Mouse (Mus musculus): ENCODE results near the gene Sla2. TPM values are rescaled to one million over a fixed set of nuclear protein-coding genes. Genes with fewer than 3 reads are reported as not detected.
"Not testable (repeated sequence)": the region's sequence is repeated elsewhere in the genome, so short reads cannot be mapped to it uniquely, and the experiment has no call there.

The Sla2 gene
- total RNA-seq, 1 experiment from 2014 or later: 15.8 TPM

DNA sequence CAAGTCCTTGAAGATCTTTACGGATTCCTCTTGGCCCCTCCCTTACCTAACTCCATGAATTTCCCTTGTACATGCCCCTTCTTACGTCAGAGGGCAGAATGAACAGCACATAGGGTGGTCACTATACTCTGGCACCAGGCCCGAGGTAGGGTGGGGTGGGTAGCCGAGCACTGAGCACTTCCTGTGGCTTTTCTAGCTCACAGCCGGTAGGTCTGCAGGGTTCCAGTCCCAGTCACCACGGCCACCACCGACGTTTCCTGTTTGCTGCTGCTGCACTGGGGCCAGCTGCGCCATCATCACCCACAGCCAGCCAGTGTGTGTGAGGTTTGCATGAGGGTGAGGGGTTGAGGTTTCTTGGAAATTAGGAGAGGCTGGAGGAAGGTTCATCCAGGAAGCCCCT, 9.3 kb downstream of the Sla2 start:
- ATAC-seq (replicated peaks; ENCODE audit: insufficient number of reproducible peaks, low FRiP score, low TSS enrichment, poor library complexity, severe bottlenecking): peak; percentile 63; the same call in 1 of the 2 replicates

- no peak for ATAC-seq (replicated peaks; ENCODE audit: insufficient number of reproducible peaks, low FRiP score, low TSS enrichment, poor library complexity, severe bottlenecking)
Observed at GRCm38 (mm10) chr2:156874760-156875510, 12.1 kb downstream of the Sla2 start.

DNA sequence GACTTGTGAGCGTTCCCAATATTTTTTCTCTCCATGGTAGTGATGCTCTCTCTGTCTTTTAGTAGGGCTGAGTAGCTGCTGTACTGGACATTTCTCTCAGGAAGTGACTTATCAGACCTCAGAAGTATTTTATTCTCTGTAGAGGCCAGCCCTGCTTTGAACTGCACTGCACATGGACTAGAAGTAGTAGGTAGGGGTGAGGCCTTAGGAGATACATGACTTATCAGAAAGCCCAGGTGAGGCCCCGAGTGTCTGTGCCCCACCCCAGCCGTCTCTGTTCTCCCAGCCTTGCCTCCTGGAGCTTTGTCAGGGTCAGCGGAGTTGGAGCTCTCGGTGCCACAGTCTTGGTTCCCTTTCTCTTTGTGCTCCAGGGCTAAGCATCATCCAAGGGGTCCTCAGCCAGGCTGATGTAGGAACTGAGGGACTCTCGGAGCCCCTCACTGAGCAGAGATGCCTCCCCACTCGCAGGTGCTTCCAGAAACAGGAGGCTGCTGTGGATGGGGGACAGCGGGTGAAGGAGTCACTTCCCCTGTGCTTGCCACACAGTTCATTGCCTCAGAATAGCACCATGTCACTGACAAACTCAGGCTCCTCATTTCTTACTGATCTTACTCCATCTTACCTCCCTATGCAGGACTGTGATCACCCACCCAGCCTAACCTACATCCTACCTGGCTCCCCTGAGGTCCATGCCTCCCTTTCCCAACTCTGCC, 12.8 kb downstream of the Sla2 start:
- no peak for ATAC-seq (replicated peaks; ENCODE audit: insufficient number of reproducible peaks, low FRiP score, low TSS enrichment, poor library complexity, severe bottlenecking)

DNA sequence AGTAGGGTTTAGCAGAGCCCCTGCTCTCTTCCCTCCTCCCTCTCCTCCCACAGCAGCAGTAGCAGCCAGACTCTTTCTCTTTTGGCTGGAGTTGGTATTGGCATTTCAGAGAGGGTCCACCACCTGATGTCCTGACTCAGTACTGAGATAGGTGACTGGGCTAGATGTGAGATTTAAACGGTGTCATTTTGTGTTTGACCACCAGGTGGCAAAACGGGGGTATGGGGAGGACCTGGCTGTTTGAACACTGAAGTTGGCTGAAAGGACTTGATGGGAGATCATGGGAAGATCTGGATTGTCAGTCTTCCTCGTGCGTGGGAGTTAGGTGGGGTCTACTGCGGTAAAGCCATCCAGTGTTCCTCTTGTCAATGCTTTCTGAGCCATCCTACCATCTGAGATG, 13.4 kb downstream of the Sla2 start:
- ATAC-seq (replicated peaks; ENCODE audit: insufficient number of reproducible peaks, low FRiP score, low TSS enrichment, poor library complexity, severe bottlenecking): 0 out of 2 replicates have a peak, but pooled peaks have one; percentile 49

GRCm38 (mm10) chr2:156870519-156870918, 16.5 kb downstream of the Sla2 start:
- ATAC-seq (replicated peaks; ENCODE audit: insufficient number of reproducible peaks, low FRiP score, low TSS enrichment, poor library complexity, severe bottlenecking): no peak

- ATAC-seq (replicated peaks; ENCODE audit: insufficient number of reproducible peaks, low FRiP score, low TSS enrichment, poor library complexity, severe bottlenecking): no peak
Observed at GRCm38 (mm10) chr2:156869554-156869953, 17.4 kb downstream of the Sla2 start.

DNA sequence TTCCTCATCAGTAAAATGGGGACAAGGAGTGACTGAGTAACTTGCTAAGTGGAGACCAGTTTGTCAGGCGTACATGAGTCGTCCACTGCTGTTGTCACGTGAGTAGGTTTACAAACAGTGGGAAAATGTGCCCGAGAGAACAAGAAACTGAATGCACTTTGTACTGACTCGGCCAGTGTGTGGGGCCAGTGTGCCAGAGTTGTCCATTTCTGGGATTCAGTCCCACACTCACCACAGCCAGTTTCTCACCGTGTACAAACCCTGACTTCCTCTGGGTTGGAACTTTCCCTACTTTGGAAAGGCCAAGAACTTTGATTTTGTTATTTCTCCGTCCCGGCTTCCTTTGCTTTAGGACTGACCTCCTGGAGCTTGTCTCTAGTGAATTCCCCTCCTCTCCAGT, 18.0 kb downstream of the Sla2 start:
- no peak for ATAC-seq (replicated peaks; ENCODE audit: insufficient number of reproducible peaks, low FRiP score, low TSS enrichment, poor library complexity, severe bottlenecking)

- no peak for ATAC-seq (replicated peaks; ENCODE audit: insufficient number of reproducible peaks, low FRiP score, low TSS enrichment, poor library complexity, severe bottlenecking)
Observed at GRCm38 (mm10) chr2:156864481-156864880, 22.5 kb downstream of the Sla2 start.

- ATAC-seq (replicated peaks; ENCODE audit: insufficient number of reproducible peaks, low FRiP score, low TSS enrichment, poor library complexity, severe bottlenecking): peak; percentile 86
Observed at GRCm38 (mm10) chr2:156863487-156864160, 23.4 kb downstream of the Sla2 start.

GRCm38 (mm10) chr2:156862772-156863486, 24.1 kb downstream of the Sla2 start, which contains the start of gene Rab5if:
Gene Rab5if (plus strand): TSS chr2:156863128.
- peak; percentile 86 for ATAC-seq (replicated peaks; ENCODE audit: insufficient number of reproducible peaks, low FRiP score, low TSS enrichment, poor library complexity, severe bottlenecking)

GRCm38 (mm10) chr2:156862041-156862717, 24.8 kb downstream of the Sla2 start:
- no peak for ATAC-seq (replicated peaks; ENCODE audit: insufficient number of reproducible peaks, low FRiP score, low TSS enrichment, poor library complexity, severe bottlenecking)

DNA sequence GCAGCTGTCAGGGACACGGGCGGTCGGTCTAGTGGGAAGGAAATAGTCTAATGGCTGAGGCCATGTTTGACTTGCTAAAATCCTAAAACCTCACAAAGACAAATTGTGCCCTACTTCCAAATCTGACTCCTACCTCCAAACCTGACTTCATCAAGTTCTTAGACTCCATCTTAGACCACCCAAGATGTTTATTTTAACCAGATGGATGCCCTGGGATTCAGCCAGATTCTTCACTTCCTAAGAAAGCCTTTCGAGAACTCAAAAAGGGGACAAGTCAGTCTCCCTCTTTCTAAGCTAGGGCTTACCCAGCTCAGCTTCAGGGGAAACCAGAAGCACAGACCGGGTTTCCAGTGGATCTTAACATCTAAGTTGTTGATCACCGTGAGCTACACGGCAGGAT, 28.3 kb downstream of the Sla2 start:
- no peak for ATAC-seq (replicated peaks; ENCODE audit: insufficient number of reproducible peaks, low FRiP score, low TSS enrichment, poor library complexity, severe bottlenecking)

DNA sequence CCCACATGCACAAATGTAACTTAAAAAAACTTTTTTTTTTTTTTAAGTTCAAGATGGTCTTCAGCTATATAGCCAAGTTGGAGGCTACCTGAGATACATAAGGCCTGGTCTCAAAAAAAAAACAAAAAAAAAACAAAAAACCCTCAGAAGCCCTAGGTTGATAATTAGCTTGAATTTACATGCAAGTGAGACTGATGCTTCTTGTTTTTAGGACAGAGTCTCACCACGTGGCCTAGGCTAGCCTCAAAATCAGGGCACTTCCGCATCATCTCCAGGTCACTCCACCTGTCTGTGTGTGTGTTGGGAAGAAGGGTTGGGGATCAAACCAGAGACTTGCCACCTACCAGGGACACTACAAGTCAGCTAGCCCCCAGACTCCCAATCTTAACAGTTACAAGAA, 29.2 kb downstream of the Sla2 start, which contains the start of gene 4930518I15Rik:
4930518I15Rik (minus strand) TSS at position 112 of the 400 bp plus-strand sequence.
- ATAC-seq (replicated peaks; ENCODE audit: insufficient number of reproducible peaks, low FRiP score, low TSS enrichment, poor library complexity, severe bottlenecking): no peak

- ATAC-seq (replicated peaks; ENCODE audit: insufficient number of reproducible peaks, low FRiP score, low TSS enrichment, poor library complexity, severe bottlenecking): peak; percentile 74
Observed at GRCm38 (mm10) chr2:156857385-156857791, 29.6 kb downstream of the Sla2 start.

GRCm38 (mm10) chr2:156856311-156856710, 30.7 kb downstream of the Sla2 start:
- ATAC-seq (replicated peaks; ENCODE audit: insufficient number of reproducible peaks, low FRiP score, low TSS enrichment, poor library complexity, severe bottlenecking): no peak

GRCm38 (mm10) chr2:156853999-156854771, 32.8 kb downstream of the Sla2 start:
- ATAC-seq (replicated peaks; ENCODE audit: insufficient number of reproducible peaks, low FRiP score, low TSS enrichment, poor library complexity, severe bottlenecking): not testable (repeated sequence)

DNA sequence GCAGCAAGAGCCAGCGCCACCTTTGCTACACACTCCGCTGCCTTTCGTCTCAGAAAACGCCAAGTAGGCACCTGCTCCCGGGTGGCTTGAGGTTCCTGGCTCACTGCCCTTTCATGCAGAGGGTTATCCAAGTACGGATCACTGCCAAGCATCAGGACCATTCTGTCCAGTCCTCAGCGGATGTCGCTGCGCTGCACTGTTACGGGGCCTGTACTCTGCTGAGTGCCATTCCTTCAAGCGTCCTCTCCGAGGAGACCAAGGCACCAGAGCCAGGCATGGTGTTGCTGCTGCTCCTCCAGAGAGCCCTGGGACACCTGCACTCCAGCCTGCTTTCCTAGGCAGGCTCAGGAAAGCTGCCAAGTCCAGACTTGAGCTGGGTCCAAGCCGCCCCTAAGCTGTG, 33.4 kb downstream of the Sla2 start:
- not testable (repeated sequence) for ATAC-seq (replicated peaks; ENCODE audit: insufficient number of reproducible peaks, low FRiP score, low TSS enrichment, poor library complexity, severe bottlenecking)

Data from monocyte, adult 5-6 weeks (primary cell).